Comparison of ENCODE assay signal across 9 mouse cellular contexts in genomic region chr3:107356964-107357441, GRCm38 (mm10). TPM values are rescaled to one million over a fixed set of nuclear protein-coding genes. Genes with fewer than 3 reads are reported as not detected.
A peak's percentile ranks its signal among the peaks of the same experiment; 100 is the strongest.
DNase-seq lines count a peak whose midpoint lies in the region; ATAC-seq and TF ChIP-seq lines count a peak whose summit lies in the region.
"Had no signal": no experiment of that assay in that cellular context is flagged by ENCODE, and none has a peak within 500 bp of the region (broad histone marks: within the 10 kb centered on the region; RNA-seq: fewer than 3 reads in every experiment).

No protein-coding gene starts in this region.

- peak overlapping the region; percentile 26; the same call in 1 of the 2 replicates for H3K4me2 ChIP-seq in forebrain, embryonic 11.5 days (ENCODE audit: low read depth, low read length, severe bottlenecking)
- H3K4me2 ChIP-seq in heart, embryonic 16.5 days (ENCODE audit: low read depth, low read length) = peak overlapping the region; percentile 59
- H3K4me2 ChIP-seq in liver, embryonic 15.5 days = peak overlapping the region; percentile 48
- 0 out of 2 replicates have a peak overlapping the region, but pooled peaks have one; percentile 20 for H3K4me2 ChIP-seq in neural tube, embryonic 12.5 days (replicated peaks)

- no peaks in the 10 kb centered on the region for H3K9me3 ChIP-seq in forebrain, embryonic 11.5 days (ENCODE audit: control insufficient read depth, low read length)
- no peaks in the 10 kb centered on the region for H3K9me3 ChIP-seq in heart, embryonic 16.5 days (replicated peaks; ENCODE audit: control insufficient read depth, low read length)
- no peaks in the 10 kb centered on the region for H3K9me3 ChIP-seq in liver, embryonic 15.5 days (replicated peaks)
- H3K9me3 ChIP-seq in neural tube, embryonic 12.5 days = no peaks in the 10 kb centered on the region

- no peak overlapping the region for H3K27ac ChIP-seq in forebrain, embryonic 11.5 days (ENCODE audit: low read depth, low read length)
- no peak overlapping the region for H3K27ac ChIP-seq in heart, embryonic 16.5 days (ENCODE audit: low read length)
- H3K27ac ChIP-seq in liver, embryonic 15.5 days (replicated peaks) = no peak overlapping the region
- no peak overlapping the region for H3K27ac ChIP-seq in neural tube, embryonic 12.5 days
- H3K27ac ChIP-seq in testis, adult 2 months (ENCODE audit: control insufficient read depth, insufficient read depth, low read depth, low read length) = no peak overlapping the region

- no peak overlapping the region; the same call in 1 of the 2 replicates for H3K9ac ChIP-seq in forebrain, embryonic 11.5 days (ENCODE audit: low read length)
- H3K9ac ChIP-seq in heart, embryonic 16.5 days (ENCODE audit: low read length) = peak overlapping the region; percentile 67
- H3K9ac ChIP-seq in liver, embryonic 15.5 days = no peak overlapping the region
- no peak overlapping the region for H3K9ac ChIP-seq in neural tube, embryonic 12.5 days

- 2% methylated on average over 10 of the region's 11 CpGs for WGBS in forebrain, embryonic 11.5 days
- WGBS in heart, embryonic 16.5 days = 3% methylated on average over 10 of the region's 11 CpGs
- 1% methylated on average over 11 of the region's 11 CpGs for WGBS in liver, embryonic 15.5 days (ENCODE audit: insufficient replicate concordance)
- WGBS in neural tube, embryonic 12.5 days = 2% methylated on average over 11 of the region's 11 CpGs

- no peaks in the 10 kb centered on the region; the same call in 1 of the 2 replicates for H3K4me1 ChIP-seq in forebrain, embryonic 11.5 days (replicated peaks; ENCODE audit: control insufficient read depth, insufficient read depth, low read length)
- H3K4me1 ChIP-seq in heart, embryonic 16.5 days (ENCODE audit: control insufficient read depth, insufficient read depth, low read length) = no peaks in the 10 kb centered on the region; the same call in 1 of the 2 replicates
- H3K4me1 ChIP-seq in liver, embryonic 15.5 days (replicated peaks) = peaks cover 6% of the 10 kb centered on the region; the same call in 1 of the 2 replicates
- H3K4me1 ChIP-seq in neural tube, embryonic 12.5 days = no peaks in the 10 kb centered on the region
- H3K4me1 ChIP-seq in testis, adult 2 months (ENCODE audit: control insufficient read depth, insufficient read depth, low read length) = peaks cover 6% of the 10 kb centered on the region

- peak; percentile 83 for DNase-seq in CD4-positive, CD25-positive, alpha-beta regulatory T cell, adult 2 months (ENCODE audit: low read depth, low spot score)
- peak; percentile 37 for DNase-seq in brain, embryonic 18.5 days (ENCODE audit: low read depth, low spot score)
- DNase-seq in forebrain, embryonic 11.5 days (ENCODE audit: low spot score) = peak; percentile 87
- DNase-seq in kidney, postnatal 36 days = peak; percentile 79 to 87

- no peaks in the 10 kb centered on the region for H3K27me3 ChIP-seq in forebrain, embryonic 11.5 days (ENCODE audit: control insufficient read depth, insufficient read depth, low read length)
- H3K27me3 ChIP-seq in heart, embryonic 16.5 days (ENCODE audit: control insufficient read depth, insufficient read depth, low read length) = peaks cover 6% of the 10 kb centered on the region; the same call in 1 of the 2 replicates
- no peaks in the 10 kb centered on the region; the same call in 1 of the 2 replicates for H3K27me3 ChIP-seq in liver, embryonic 15.5 days
- H3K27me3 ChIP-seq in neural tube, embryonic 12.5 days (replicated peaks) = 0 out of 2 replicates have a peak, but pooled peaks cover 3% of the 10 kb centered on the region
- no peaks in the 10 kb centered on the region for H3K27me3 ChIP-seq in testis, adult 2 months (ENCODE audit: control insufficient read depth, insufficient read depth, low read length)

- peak; percentile 90 for ATAC-seq in forebrain, embryonic 11.5 days (replicated peaks; ENCODE audit: low FRiP score)
- ATAC-seq in heart, embryonic 16.5 days (replicated peaks; ENCODE audit: extremely low read depth, insufficient read depth, low FRiP score) = peak; percentile 86
- peak; percentile 62; the same call in 1 of the 2 replicates for ATAC-seq in liver, embryonic 15.5 days (ENCODE audit: insufficient read depth)
- peak; percentile 94 for ATAC-seq in neural tube, embryonic 12.5 days (ENCODE audit: low FRiP score, low read depth)

- peak; percentile 50; the same call in 1 of the 2 replicates for TF ChIP-seq CTCF in testis, adult 2 months (IDR thresholded peaks at IDR 0.05; ENCODE audit: control insufficient read depth, insufficient read depth, insufficient replicate concordance, low read depth, low read length)

- H3K36me3 ChIP-seq in forebrain, embryonic 11.5 days (ENCODE audit: control insufficient read depth, insufficient read depth, low read length) = no peaks in the 10 kb centered on the region
- H3K36me3 ChIP-seq in heart, embryonic 16.5 days (ENCODE audit: control insufficient read depth, insufficient read depth) = no peaks in the 10 kb centered on the region
- no peaks in the 10 kb centered on the region for H3K36me3 ChIP-seq in liver, embryonic 15.5 days (replicated peaks)
- no peaks in the 10 kb centered on the region for H3K36me3 ChIP-seq in neural tube, embryonic 12.5 days
- no peaks in the 10 kb centered on the region for H3K36me3 ChIP-seq in testis, adult 2 months (ENCODE audit: control insufficient read depth, insufficient read depth, low read length)

- no peak for TF ChIP-seq POLR2A in testis, adult 2 months (IDR thresholded peaks at IDR 0.05; ENCODE audit: control insufficient read depth, low read depth, low read length)

- no peak overlapping the region for H3K4me3 ChIP-seq in forebrain, embryonic 11.5 days (ENCODE audit: low read depth, low read length)
- H3K4me3 ChIP-seq in heart, embryonic 16.5 days (ENCODE audit: low read length) = peak overlapping the region; percentile 21
- peak overlapping the region; percentile 17; the same call in 1 of the 2 replicates for H3K4me3 ChIP-seq in liver, embryonic 15.5 days (replicated peaks)
- H3K4me3 ChIP-seq in neural tube, embryonic 12.5 days = no peak overlapping the region
- no peak overlapping the region for H3K4me3 ChIP-seq in testis, adult 2 months (ENCODE audit: control insufficient read depth, low read depth, low read length)
- H3K4me3 ChIP-seq: erythroblast, embryonic 14.5 days had no signal

RNA-seq across cellular contexts. Expression of gene Rbm15, which starts 23.5 kb away (rescaled TPM):
- polyA plus RNA-seq in forebrain, embryonic 11.5 days (2014; fragmentation: Nextera tagmentation; extraction: Ambion mirVana) = 19.4 and 22.6 TPM in 2 replicates
- polyA plus RNA-seq in heart, embryonic 16.5 days (2015; fragmentation: Nextera tagmentation; extraction: Ambion mirVana) = 10.5 and 10.8 TPM in 2 replicates
- 8.3 and 8.5 TPM in 2 replicates for polyA plus RNA-seq in liver, embryonic 15.5 days (2015; fragmentation: Nextera tagmentation; extraction: Ambion mirVana)
- polyA plus RNA-seq in neural tube, embryonic 12.5 days (2016; fragmentation: Nextera tagmentation; extraction: Ambion mirVana) = 10.3 and 14.1 TPM in 2 replicates
- 8.5 and 8.8 TPM in 2 replicates for polyA plus RNA-seq in testis, adult 2 months (2012; rRNA removed)

Comparison
In these comparisons a context has a peak if more than half of its experiments do, and no peak if none do; other contexts are left out.
1. DNase-seq: peak in every context shown above with its lines; median percentile 87 in forebrain, embryonic 11.5 days; 83 in CD4-positive, CD25-positive, alpha-beta regulatory T cell, adult 2 months; 83 in kidney, postnatal 36 days; 37 in brain, embryonic 18.5 days.
2. H3K4me3 ChIP-seq: peak in heart, embryonic 16.5 days (single experiment) and liver, embryonic 15.5 days (single experiment); none in forebrain, embryonic 11.5 days (single experiment), neural tube, embryonic 12.5 days (single experiment) and testis, adult 2 months (single experiment).
3. Peak in every context shown above with its lines, with median percentiles within 50 percentile points of each other: ATAC-seq and H3K4me2 ChIP-seq.